In the genomic region with DNA sequence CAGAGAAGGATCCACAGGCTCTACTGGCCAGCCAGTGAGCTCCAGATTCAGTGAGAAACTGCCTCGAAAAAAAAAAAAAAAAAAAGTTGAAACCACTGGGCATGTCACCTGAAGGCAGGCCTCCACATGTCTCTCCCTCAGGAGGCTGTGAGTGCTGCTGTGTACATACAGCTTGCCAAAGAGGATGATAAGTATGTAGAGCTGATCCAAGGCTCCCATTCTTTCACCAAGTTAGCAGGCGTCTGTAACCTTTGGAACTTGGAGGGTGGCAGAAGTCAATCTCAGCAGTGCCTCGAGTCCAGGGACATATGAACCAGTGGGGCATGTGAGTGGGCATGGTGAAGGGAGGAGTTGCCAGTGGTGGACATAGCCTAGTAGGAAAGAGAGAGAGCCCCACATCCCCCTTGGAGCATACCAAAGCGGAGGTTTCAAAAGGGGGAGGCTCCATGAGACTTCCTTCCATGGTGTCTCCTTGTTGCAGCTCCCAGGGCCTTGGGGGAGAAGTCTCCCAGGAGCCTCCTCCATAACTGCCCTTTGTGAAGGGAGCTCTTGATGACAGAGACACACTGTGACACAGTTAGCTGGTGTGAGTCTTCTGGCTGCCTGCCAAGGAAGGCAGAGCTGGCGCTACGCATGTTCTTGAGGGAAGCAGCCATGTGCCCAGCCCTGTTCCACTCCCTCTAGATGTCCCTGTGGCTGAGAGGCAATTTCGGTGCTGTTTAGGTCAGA, we compare ENCODE assay signal across 8 mouse cellular contexts. TPM values are rescaled to one million over a fixed set of nuclear protein-coding genes. Genes with fewer than 3 reads are reported as not detected.
A peak's percentile ranks its signal among the peaks of the same experiment; 100 is the strongest.
DNase-seq lines count a peak whose midpoint lies in the region; ATAC-seq lines count a peak whose summit lies in the region.

No protein-coding gene starts in this region.

- no peak for ATAC-seq in activated CD4-positive, CD25-positive, alpha-beta regulatory T cell, adult 4 months

- DNase-seq in embryo, embryonic 11 days: peak; percentile 5
- no peak for DNase-seq in embryo, embryonic 10 days (ENCODE audit: low spot score)
- DNase-seq in ovary, adult 18-20 months (ENCODE audit: low spot score): peak; percentile 20
- no peak for DNase-seq in ovary, postnatal 10 days (ENCODE audit: low spot score)
- DNase-seq in kidney, adult 9 months: peak; percentile 50
- DNase-seq in lung, postnatal 25 days (ENCODE audit: low spot score): peak; percentile 16
- DNase-seq in natural killer cell, adult 2 months (ENCODE audit: low spot score in 2 of 2): no peak

RNA-seq across cellular contexts. Expression of gene Sdr9c7, which starts 6.6 kb away (rescaled TPM):
- polyA plus RNA-seq in activated CD4-positive, CD25-positive, alpha-beta regulatory T cell, adult 4 months (2017; shearing (Covaris generic)): not detected

RNA-seq across cellular contexts. Expression of gene Rdh7, which starts 16.3 kb away (rescaled TPM):
- not detected for polyA plus RNA-seq in activated CD4-positive, CD25-positive, alpha-beta regulatory T cell, adult 4 months (2017; shearing (Covaris generic))

RNA-seq across cellular contexts. Expression of gene Rdh16f2, which starts 38.6 kb away (rescaled TPM):
- polyA plus RNA-seq in activated CD4-positive, CD25-positive, alpha-beta regulatory T cell, adult 4 months (2017; shearing (Covaris generic)): not detected

RNA-seq across cellular contexts. Expression of gene Rdh19, which starts 55.2 kb away (rescaled TPM):
- polyA plus RNA-seq in activated CD4-positive, CD25-positive, alpha-beta regulatory T cell, adult 4 months (2017; shearing (Covaris generic)): not detected

Comparison
In these comparisons a context has a peak if more than half of its experiments do, and no peak if none do; other contexts are left out.
1. DNase-seq: peak in embryo, embryonic 11 days (single experiment), ovary, adult 18-20 months (single experiment), kidney, adult 9 months (single experiment) and lung, postnatal 25 days (single experiment); none in embryo, embryonic 10 days (single experiment), ovary, postnatal 10 days (single experiment) and natural killer cell, adult 2 months (0 of 2).